Mouse (Mus musculus): Measurements from ENCODE around the gene Fcer1g. TPM values are rescaled to one million over a fixed set of nuclear protein-coding genes. Genes with fewer than 3 reads are reported as not detected.

Gene Fcer1g
- total RNA-seq, 2 experiments from 2014 or later, result 8.7 to 10.1 TPM

- no peak for DNase-seq
Measured at GRCm38 (mm10) chr1:171185655-171186054, 48.5 kb downstream of the Fcer1g start.

- DNase-seq, result peak; percentile 47
Measured at GRCm38 (mm10) chr1:171184314-171184713, 49.9 kb downstream of the Fcer1g start.

- peak; percentile 69 for DNase-seq
Measured at GRCm38 (mm10) chr1:171183620-171184019, 50.5 kb downstream of the Fcer1g start.

- DNase-seq, result no peak
Measured at GRCm38 (mm10) chr1:171183025-171183424, 51.1 kb downstream of the Fcer1g start.

Other genes starting within 250 kb of the Fcer1g start
- under 1 TPM; 0.36 to 0.56 TPM for gene Fcgr4, start 215.4 kb downstream of the Fcer1g start, total RNA-seq (2021)
- 1 to 10 TPM; 4.2 to 4.6 TPM for gene Fcgr3, start 169.4 kb downstream of the Fcer1g start, total RNA-seq (2021)
- 1 to 10 TPM in 1 of 2 experiments, under 1 TPM in 1; 0.64 to 1.5 TPM for gene Cfap126, start 120.4 kb downstream of the Fcer1g start, total RNA-seq (2021)
- gene Sdhc, start 83.8 kb downstream of the Fcer1g start, total RNA-seq (2021), result 100 to 1,000 TPM; 847 to 901 TPM
- 10 to 100 TPM in 1 of 2 experiments, 1 to 10 TPM in 1; 9.3 to 34.8 TPM for gene Mpz, start 83.7 kb downstream of the Fcer1g start, total RNA-seq (2021)
- gene Pcp4l1, start 38.1 kb downstream of the Fcer1g start, total RNA-seq (2021), result 100 to 1,000 TPM; 109 to 138 TPM
- gene Nr1i3, start 20.4 kb downstream of the Fcer1g start, total RNA-seq (2021), result not detected
- 10 to 100 TPM; 79.9 to 85.2 TPM for gene Tomm40l, start 11.9 kb downstream of the Fcer1g start, total RNA-seq (2021)
- 1 to 10 TPM; 1.7 to 1.8 TPM for gene Apoa2, start 9.3 kb downstream of the Fcer1g start, total RNA-seq (2021)
- gene Adamts4, start 16.1 kb upstream of the Fcer1g start, total RNA-seq (2021), result 1 to 10 TPM; 8.2 to 8.7 TPM
- 100 to 1,000 TPM; 862 to 916 TPM for gene Ndufs2, start 17.0 kb upstream of the Fcer1g start, total RNA-seq (2021)
- 10 to 100 TPM; 26.7 to 29.9 TPM for gene B4galt3, start 36.0 kb upstream of the Fcer1g start, total RNA-seq (2021)
- 10 to 100 TPM; 22.3 to 23.4 TPM for gene Ppox, start 46.8 kb upstream of the Fcer1g start, total RNA-seq (2021)
- gene Usp21, start 53.6 kb upstream of the Fcer1g start, total RNA-seq (2021), result 10 to 100 TPM; 23.2 to 23.7 TPM
- 100 to 1,000 TPM; 102 to 108 TPM for gene Ufc1, start 60.7 kb upstream of the Fcer1g start, total RNA-seq (2021)
- 10 to 100 TPM; 28.5 to 29.8 TPM for gene Dedd, start 94.8 kb upstream of the Fcer1g start, total RNA-seq (2021)
- 10 to 100 TPM; 17.9 to 20.3 TPM for gene Nit1, start 111.3 kb upstream of the Fcer1g start, total RNA-seq (2021)
- 10 to 100 TPM; 76.2 to 80.2 TPM for gene Pfdn2, start 111.3 kb upstream of the Fcer1g start, total RNA-seq (2021)
- gene Klhdc9, start 126.4 kb upstream of the Fcer1g start, total RNA-seq (2021), result under 1 TPM; 0.50 TPM
- under 1 TPM; 0.07 TPM for gene Nectin4, start 135.7 kb upstream of the Fcer1g start, total RNA-seq (2021)
- gene Arhgap30, start 154.6 kb upstream of the Fcer1g start, total RNA-seq (2021), result 1 to 10 TPM in 1 of 2 experiments, under 1 TPM in 1; 0.90 to 1.5 TPM
- gene Usf1, start 176.9 kb upstream of the Fcer1g start, total RNA-seq (2021), result 10 to 100 TPM; 53.4 to 54.3 TPM
- 1 to 10 TPM; 1.1 to 1.7 TPM for gene Tstd1, start 184.5 kb upstream of the Fcer1g start, total RNA-seq (2021)
- 10 to 100 TPM; 57.1 to 58.1 TPM for gene F11r, start 203.2 kb upstream of the Fcer1g start, total RNA-seq (2021)